Mouse (Mus musculus) adipose tissue, adult 10 weeks (tissue): Measurements from ENCODE around the gene Slc22a20. TPM values are rescaled to one million over a fixed set of nuclear protein-coding genes. Genes with fewer than 3 reads are reported as not detected.

Experiments
- polyA plus RNA-seq: library from polyadenylated mRNA; stranded (reverse); fragments of 350-450 nt; fragmentation: Illumina TruSeq; extraction: RNeasy Lipid Tissue Mini Kit (QIAGEN cat#74804); gene quantifications from one replicate; pipeline ENCODE4 v1.2.3, GENCODE M21; 2014; ENCODE audit warnings: low read depth, low replicate concordance

Slc22a20 gene
- polyA plus RNA-seq, result not detected

GRCm38 (mm10) chr19:5986043-5986442, at the start of gene Slc22a20:
Gene Slc22a20, minus strand, starts transcription at chr19:5986143.

GRCm38 (mm10) chr19:6015511-6016315, 29.8 kb upstream of the Slc22a20 start, which contains the start of gene Capn1:
Gene Capn1, minus strand, starts transcription at chr19:6015897.

GRCm38 (mm10) chr19:5963883-5964562, 21.9 kb downstream of the Slc22a20 start, which contains the start of gene Pola2:
Gene Pola2, minus strand, starts transcription at chr19:5964202.

GRCm38 (mm10) chr19:5924713-5925093, 61.2 kb downstream of the Slc22a20 start, which contains the start of gene Cdc42ep2:
Gene Cdc42ep2, minus strand, starts transcription at chr19:5924816.

Other genes with a start within 250 kb of the Slc22a20 start
- gene Ltbp3, start 245.2 kb downstream of the Slc22a20 start, polyA plus RNA-seq, result 196 TPM
- 96.2 TPM for gene Scyl1, start 214.7 kb downstream of the Slc22a20 start, polyA plus RNA-seq
- 8.9 TPM for gene Frmd8, start 110.9 kb downstream of the Slc22a20 start, polyA plus RNA-seq
- 18.2 TPM for gene Slc25a45, start 108.3 kb downstream of the Slc22a20 start, polyA plus RNA-seq
- gene Tigd3, start 92.0 kb downstream of the Slc22a20 start, polyA plus RNA-seq, result 0.92 TPM
- gene Dpf2, start 73.1 kb downstream of the Slc22a20 start, polyA plus RNA-seq, result 49.7 TPM
- gene Cdc42ep2, start 61.3 kb downstream of the Slc22a20 start, polyA plus RNA-seq, result 6.9 TPM
- 16.5 TPM for gene Pola2, start 21.9 kb downstream of the Slc22a20 start, polyA plus RNA-seq
- gene Capn1, start 29.8 kb upstream of the Slc22a20 start, polyA plus RNA-seq, result 67.4 TPM
- 75.1 TPM for gene Syvn1, start 60.4 kb upstream of the Slc22a20 start, polyA plus RNA-seq
- gene Mrpl49, start 71.6 kb upstream of the Slc22a20 start, polyA plus RNA-seq, result 40.4 TPM
- gene Fau, start 71.7 kb upstream of the Slc22a20 start, polyA plus RNA-seq, result 1,555 TPM
- gene Znhit2, start 75.0 kb upstream of the Slc22a20 start, polyA plus RNA-seq, result 32.8 TPM
- 73.5 TPM for gene Tm7sf2, start 82.2 kb upstream of the Slc22a20 start, polyA plus RNA-seq
- 36.4 TPM for gene Vps51, start 91.1 kb upstream of the Slc22a20 start, polyA plus RNA-seq
- gene Tmem262, start 93.9 kb upstream of the Slc22a20 start, polyA plus RNA-seq, result 0.74 TPM
- not detected for gene Gm28374, start 96.1 kb upstream of the Slc22a20 start, polyA plus RNA-seq
- 51.5 TPM for gene Zfpl1, start 98.8 kb upstream of the Slc22a20 start, polyA plus RNA-seq
- gene Cdca5, start 98.8 kb upstream of the Slc22a20 start, polyA plus RNA-seq, result 0.98 TPM
- 2.4 TPM for gene AC131692.1, start 108.3 kb upstream of the Slc22a20 start, polyA plus RNA-seq
- gene Naaladl1, start 119.6 kb upstream of the Slc22a20 start, polyA plus RNA-seq, result not detected
- gene Sac3d1, start 132.5 kb upstream of the Slc22a20 start, polyA plus RNA-seq, result 10.6 TPM
- gene Snx15, start 142.2 kb upstream of the Slc22a20 start, polyA plus RNA-seq, result 20.6 TPM
- gene Batf2, start 154.8 kb upstream of the Slc22a20 start, polyA plus RNA-seq, result 1.4 TPM
- gene Arl2, start 155.4 kb upstream of the Slc22a20 start, polyA plus RNA-seq, result 52.1 TPM
- gene Majin, start 198.2 kb upstream of the Slc22a20 start, polyA plus RNA-seq, result 0.65 TPM
- gene Gpha2, start 240.2 kb upstream of the Slc22a20 start, polyA plus RNA-seq, result 0.84 TPM
- 33.8 TPM for gene Ppp2r5b, start 249.7 kb upstream of the Slc22a20 start, polyA plus RNA-seq